Mouse (Mus musculus) ZHBTc4 (cell line): Measurements from ENCODE around the gene Tmem150b.

Experiments
- DNase-seq: peaks from one replicate; pipeline ENCODE4 v3.0.0-alpha.2; 2011; ENCODE audit warnings: low read depth, low spot score

Gene Tmem150b

GRCm38 (mm10) chr7:4731090-4731489 is 6.0 kb upstream of the Tmem150b start:
- DNase-seq, result no peak

DNA sequence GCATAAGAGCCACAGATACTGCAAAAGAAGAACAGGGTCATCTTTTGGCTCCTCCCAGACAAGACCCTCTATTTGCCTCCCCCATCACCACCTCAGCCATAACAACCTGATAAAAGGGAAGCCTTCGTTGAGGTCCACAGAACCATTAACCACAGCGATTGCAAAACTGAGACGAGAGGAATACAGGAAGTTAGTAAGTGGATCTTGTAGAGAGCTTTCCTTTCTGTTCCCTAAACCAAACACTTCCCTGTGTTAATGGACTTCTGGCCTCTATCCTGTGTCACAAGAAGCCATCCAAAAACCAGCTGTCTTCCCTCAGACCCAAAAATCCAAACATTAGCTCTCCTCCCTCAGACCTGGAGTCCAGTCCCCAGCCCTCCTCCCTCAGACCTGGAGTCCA is 690 bp downstream of the Tmem150b start:
- no peak for DNase-seq

- no peak for DNase-seq
Measured at GRCm38 (mm10) chr7:4723508-4723907, 1.5 kb downstream of the Tmem150b start.

GRCm38 (mm10) chr7:4719276-4719675 is 5.8 kb downstream of the Tmem150b start:
- DNase-seq, result no peak

DNA sequence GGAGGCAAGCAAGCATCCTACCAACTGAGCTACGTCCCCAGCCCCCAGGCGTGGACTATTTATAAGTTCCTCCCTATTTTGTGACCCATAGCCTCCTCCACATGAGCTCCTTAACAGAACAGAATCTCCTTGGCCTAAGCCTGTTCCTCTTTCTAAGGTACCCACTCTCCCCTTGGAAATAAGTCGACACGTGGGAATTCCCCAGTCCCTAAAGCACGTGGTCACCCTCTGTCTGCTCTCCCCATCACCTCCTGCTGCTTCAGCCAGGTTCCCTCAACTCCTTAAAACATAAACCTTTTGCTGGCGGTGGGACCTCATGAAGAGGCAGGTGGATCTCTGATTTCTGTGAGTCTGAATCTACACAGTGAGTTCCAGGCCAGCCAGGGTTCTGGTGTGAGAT is 8.1 kb downstream of the Tmem150b start:
- no peak for DNase-seq

DNA sequence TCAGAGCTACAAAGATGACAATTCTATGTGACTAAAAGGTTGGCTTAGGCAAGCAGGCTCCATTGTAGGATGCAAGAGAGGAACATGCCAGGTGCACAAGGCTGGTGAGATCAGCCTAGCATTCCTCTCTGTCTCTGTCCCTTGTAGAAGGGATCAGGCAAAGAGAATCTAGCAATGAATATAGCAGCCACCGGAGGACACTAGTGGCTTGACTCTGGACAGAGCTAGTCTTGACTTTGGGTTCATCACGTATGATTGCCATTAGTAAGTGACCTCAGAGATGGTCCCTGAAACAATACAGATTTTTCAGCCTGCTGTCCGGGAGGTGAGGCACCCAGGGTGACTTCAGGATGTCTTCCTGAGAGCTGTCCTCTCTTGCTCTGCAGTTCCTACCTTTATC is 12.5 kb downstream of the Tmem150b start:
- DNase-seq, result no peak

DNA sequence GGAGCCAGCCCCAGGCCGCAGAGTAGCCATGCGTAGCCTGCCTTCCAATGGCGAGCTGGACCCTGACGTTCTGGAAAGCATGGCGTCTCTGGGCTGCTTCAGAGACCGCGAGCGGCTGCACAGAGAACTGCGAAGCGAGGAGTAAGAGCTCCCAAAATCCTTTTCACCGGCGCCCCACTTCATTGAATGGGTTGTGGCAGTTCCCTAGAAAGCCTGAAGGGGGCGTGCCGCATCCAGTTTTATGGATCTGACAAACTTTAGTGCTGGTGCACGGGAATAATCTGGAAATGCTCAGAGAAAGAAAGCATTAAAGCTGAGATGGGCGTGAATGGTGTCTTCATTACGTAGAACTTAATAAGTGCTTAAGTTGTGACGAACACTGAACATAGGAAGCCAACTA is 20.0 kb downstream of the Tmem150b start:
- peak; percentile 88 for DNase-seq

GRCm38 (mm10) chr7:4703195-4703594 is 21.9 kb downstream of the Tmem150b start:
- DNase-seq, result no peak

DNA sequence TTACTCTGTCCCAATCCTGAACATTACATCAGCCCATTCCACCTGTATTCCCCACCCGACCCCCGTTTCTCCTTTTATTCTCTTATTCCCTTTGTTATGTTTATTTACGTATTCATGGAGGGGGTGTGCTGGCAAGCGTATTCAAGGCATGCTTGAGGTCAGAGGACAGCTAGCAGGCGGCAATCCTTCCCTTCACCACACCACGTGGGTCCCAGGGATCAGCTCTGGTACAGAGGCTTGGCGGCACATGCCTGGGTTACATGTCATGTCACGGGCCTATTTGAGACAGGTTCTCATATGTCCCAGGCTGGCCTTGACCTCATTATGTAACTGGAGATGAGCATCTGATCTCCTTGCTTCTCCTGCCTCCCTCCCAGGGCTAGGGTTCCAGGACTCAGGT is 22.7 kb downstream of the Tmem150b start:
- peak; percentile 76 for DNase-seq

GRCm38 (mm10) chr7:4693004-4693403 is 32.0 kb downstream of the Tmem150b start:
- peak; percentile 68 for DNase-seq

DNA sequence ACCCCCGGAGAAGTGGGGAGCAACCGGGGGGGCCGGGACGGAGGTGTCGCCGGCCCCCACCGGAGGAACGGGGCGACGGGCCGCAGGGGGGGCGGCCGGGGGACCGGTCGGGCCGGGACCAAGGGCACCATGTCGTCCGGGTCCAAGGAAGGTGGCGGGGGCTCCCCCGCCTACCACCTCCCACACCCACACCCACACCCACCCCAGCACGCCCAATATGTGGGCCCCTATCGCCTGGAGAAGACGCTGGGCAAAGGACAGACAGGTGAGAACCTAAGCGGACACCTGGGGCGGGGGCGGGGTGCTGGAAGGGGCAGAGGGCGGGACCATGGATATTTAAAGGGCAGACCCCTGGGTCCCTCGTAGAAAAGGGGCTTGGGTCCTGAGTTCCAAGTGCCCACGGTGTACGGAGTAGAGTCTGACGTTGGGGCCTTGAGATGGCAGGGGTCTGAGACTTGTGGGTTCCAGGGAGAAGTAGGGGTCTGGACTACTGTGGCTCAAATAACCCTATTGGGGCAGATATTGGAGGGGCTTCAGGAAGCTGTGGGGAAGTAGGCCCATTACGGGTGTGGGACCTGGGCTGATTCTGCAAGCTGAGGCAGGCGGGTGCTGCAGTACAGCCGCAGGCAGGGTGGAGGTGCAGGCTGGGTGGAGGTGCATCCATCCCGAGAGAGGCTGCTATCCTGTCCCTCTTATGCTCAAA is 33.9 kb downstream of the Tmem150b start:
- no peak for DNase-seq

DNA sequence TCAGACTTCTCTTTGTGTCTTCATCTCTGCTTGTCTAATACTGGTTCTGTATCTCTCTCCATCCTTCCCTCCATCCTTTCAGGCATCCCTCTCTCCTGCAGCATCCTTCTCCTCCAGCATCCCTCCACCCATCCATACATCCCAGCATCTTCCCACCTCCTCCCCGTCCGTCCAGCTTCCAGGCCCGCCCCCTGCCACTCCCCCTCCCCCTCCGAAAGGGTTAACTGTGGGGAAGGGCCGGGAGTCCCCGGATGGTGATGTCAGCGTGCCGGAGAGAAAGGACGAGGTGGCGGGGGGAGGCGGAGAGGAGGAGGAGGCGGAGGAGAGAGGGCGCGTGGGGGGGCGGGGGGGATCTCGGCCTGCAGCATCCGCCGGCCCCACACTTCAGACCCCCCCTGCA is 34.7 kb downstream of the Tmem150b start, which contains the start of gene Brsk1:
Brsk1 (plus strand) TSS at position 218 of the 400 bp plus-strand sequence.
- DNase-seq, result peak; percentile 89

GRCm38 (mm10) chr7:4684632-4685417 is 40.2 kb downstream of the Tmem150b start, which contains the start of gene Hspbp1:
Gene Hspbp1, minus strand, starts transcription at chr7:4685068.
- peak; percentile 100 for DNase-seq

GRCm38 (mm10) chr7:4684203-4684602 is 40.8 kb downstream of the Tmem150b start:
- DNase-seq, result no peak

- no peak for DNase-seq
Measured at GRCm38 (mm10) chr7:4683307-4683706, 41.7 kb downstream of the Tmem150b start.

GRCm38 (mm10) chr7:4675200-4675599 is 49.8 kb downstream of the Tmem150b start:
- DNase-seq, result no peak

GRCm38 (mm10) chr7:4674114-4674731 is 50.8 kb downstream of the Tmem150b start:
- DNase-seq, result no peak

- DNase-seq, result peak; percentile 75
Measured at GRCm38 (mm10) chr7:4671956-4672355, 53.1 kb downstream of the Tmem150b start.

DNA sequence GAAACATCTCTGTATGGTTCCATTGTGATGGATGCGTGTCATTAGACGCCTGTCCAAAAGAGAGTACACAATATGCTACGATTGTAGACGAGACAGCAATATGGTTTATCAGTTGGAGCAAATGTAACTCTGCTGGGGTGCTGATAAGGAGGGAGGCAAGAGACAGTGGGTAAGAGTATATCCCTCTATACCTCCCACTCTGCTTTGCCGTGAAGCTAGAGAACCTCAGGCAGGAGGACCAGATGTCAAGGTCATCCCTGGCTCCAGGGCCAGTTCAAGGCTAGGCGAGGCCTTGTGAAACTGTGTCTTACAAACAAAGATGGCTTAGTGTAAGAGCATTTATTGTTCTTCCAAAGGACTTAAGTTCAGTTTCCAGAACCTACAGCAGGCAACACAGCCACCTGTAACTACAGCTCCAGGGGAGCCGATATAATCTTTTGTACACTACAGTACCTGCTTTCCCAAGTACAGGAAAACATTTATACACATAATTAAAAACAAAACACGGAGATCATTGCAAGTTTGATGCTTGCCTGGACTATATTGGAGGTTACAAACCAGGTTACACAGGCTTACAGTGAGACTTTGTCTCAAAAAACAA is 54.3 kb downstream of the Tmem150b start:
- no peak for DNase-seq

- no peak for DNase-seq
Measured at GRCm38 (mm10) chr7:4669156-4669555, 55.9 kb downstream of the Tmem150b start.

DNA sequence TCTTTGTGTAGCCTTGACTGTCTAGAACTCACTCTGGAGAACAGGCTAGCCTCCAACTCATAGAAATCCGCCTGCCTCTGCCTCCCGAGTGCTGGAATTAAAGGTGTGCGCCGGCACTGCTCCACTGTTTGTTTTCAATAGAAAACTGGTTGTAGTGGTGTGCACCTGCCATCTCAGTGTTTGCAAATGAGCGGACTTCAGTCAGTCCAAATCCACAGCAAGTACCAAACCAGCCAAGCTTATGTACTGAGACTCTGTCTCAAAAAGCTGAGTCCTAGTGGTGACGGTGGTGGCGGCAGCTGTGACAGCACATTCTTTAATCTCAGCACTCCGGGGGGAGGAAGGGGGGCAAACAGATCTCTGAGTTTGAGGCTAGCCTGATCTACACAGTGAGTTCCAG is 56.5 kb downstream of the Tmem150b start:
- DNase-seq, result no peak

DNA sequence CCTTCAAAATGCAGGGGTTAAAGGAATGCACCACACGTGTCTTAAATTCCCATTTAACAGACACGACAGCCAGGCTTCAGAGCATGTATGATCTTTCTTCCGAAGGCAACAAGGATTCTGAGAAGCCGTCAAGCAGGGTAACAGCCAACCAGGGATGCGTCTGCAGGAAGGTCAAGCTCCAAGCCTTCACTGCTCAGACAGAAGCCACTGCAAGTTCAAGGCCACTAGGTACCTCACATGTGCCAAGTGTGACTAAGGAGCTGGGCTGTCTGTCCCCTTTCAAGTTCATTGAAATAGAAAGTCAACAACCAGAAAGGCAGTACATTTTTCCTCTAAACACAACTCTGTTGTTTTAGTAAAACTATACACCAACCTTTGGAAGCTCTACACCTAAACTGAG is 58.2 kb downstream of the Tmem150b start:
- DNase-seq, result no peak
